Mouse (Mus musculus): ENCODE data around the gene Dab2ip. TPM values are rescaled to one million over a fixed set of nuclear protein-coding genes. Genes with fewer than 3 reads are reported as not detected.

Dab2ip gene
- total and polyA plus RNA-seq, 3 experiments: 4.0 to 9.9 TPM; not detected in 1

- H3K27me3 ChIP-seq (ENCODE audit: control insufficient read depth in 1 of 2, insufficient read depth in 2 of 2, low read length in 2 of 2): peaks cover 2 to 3% of the 10 kb centered on the region in 2 experiments; a peak in 3 of 4 replicates
- H3K4me1 ChIP-seq (ENCODE audit: control insufficient read depth in 1 of 2, insufficient read depth in 2 of 2, low read length in 2 of 2): 0 out of 4 replicates have a peak, but pooled peaks cover 0 to 2% of the 10 kb centered on the region in 2 experiments
- no peak for DNase-seq (ENCODE audit: low read depth, low spot score)
- no peaks in the 10 kb centered on the region for H3K9me3 ChIP-seq (replicated peaks; ENCODE audit: insufficient read depth, low read length)
- no peaks in the 10 kb centered on the region for H3K36me3 ChIP-seq (ENCODE audit: control insufficient read depth in 1 of 2, insufficient read depth in 2 of 2, low read length in 2 of 2)
- no peak overlapping the region for H3K4me3 ChIP-seq (ENCODE audit: control insufficient read depth in 1 of 2, insufficient read depth in 1 of 2, low read depth in 2 of 2, low read length in 2 of 2)
- no peak overlapping the region for H3K27ac ChIP-seq (ENCODE audit: control insufficient read depth, low read depth, low read length)
- TF ChIP-seq MYB (IDR thresholded peaks at IDR 0.05; ENCODE audit: low read depth, low read length) (no peak), NRF1 (IDR thresholded peaks at IDR 0.05; ENCODE audit: insufficient read depth, low read depth, low read length, poor library complexity, severe bottlenecking) (no peak), CHD1 (IDR thresholded peaks at IDR 0.05; ENCODE audit: low read depth, low read length) (no peak), USF1 (IDR thresholded peaks at IDR 0.05; ENCODE audit: low read depth, low read length) (no peak), CHD2 (IDR thresholded peaks at IDR 0.05; ENCODE audit: low read length) (no peak), SIN3A (IDR thresholded peaks at IDR 0.05; ENCODE audit: low read length) (no peak), CTCF (IDR thresholded peaks at IDR 0.05 in 2 of 3, conservative IDR thresholded peaks at IDR 0.05 in 1 of 3; ENCODE audit: control insufficient read depth in 1 of 3, insufficient read depth in 1 of 3, low read depth in 2 of 3, low read length in 3 of 3, poor library complexity in 1 of 3, severe bottlenecking in 1 of 3) (no peak), KAT2A (conservative IDR thresholded peaks at IDR 0.05; ENCODE audit: low read depth, low read length) (no peak), UBTF (IDR thresholded peaks at IDR 0.05; ENCODE audit: borderline replicate concordance, insufficient read depth, low read depth, low read length) (no peak), ELF1 (IDR thresholded peaks at IDR 0.05; ENCODE audit: low read depth, low read length) (no peak), POLR2AphosphoS2 (IDR thresholded peaks at IDR 0.05; ENCODE audit: low read length) (no peak), MAZ (IDR thresholded peaks at IDR 0.05; ENCODE audit: low read depth, low read length) (no peak), HCFC1 (IDR thresholded peaks at IDR 0.05; ENCODE audit: low read depth, low read length) (no peak), MAFK (IDR thresholded peaks at IDR 0.05; ENCODE audit: borderline replicate concordance, low read depth, low read length) (no peak), TBP (IDR thresholded peaks at IDR 0.05; ENCODE audit: low read depth, low read length) (no peak), E2F4 (IDR thresholded peaks at IDR 0.05; ENCODE audit: borderline replicate concordance, low read depth, low read length) (no peak)
- H3K9ac ChIP-seq (ENCODE audit: control insufficient read depth, low read depth, low read length, poor library complexity, severe bottlenecking): no peak overlapping the region
- H3K79me2 ChIP-seq (ENCODE audit: control insufficient read depth, insufficient read depth, low read length, poor library complexity): no peaks in the 10 kb centered on the region
Observed at GRCm38 (mm10) chr2:35688581-35688980, 130.5 kb downstream of the Dab2ip start.

- Histone ChIP-seq H3K9ac (ENCODE audit: control insufficient read depth, low read depth, low read length, poor library complexity, severe bottlenecking) (no peak overlapping the region), H3K27ac (ENCODE audit: control insufficient read depth, low read depth, low read length) (no peak overlapping the region), H3K9me3 (replicated peaks; ENCODE audit: insufficient read depth, low read length) (no peaks in the 10 kb centered on the region), H3K79me2 (ENCODE audit: control insufficient read depth, insufficient read depth, low read length, poor library complexity) (no peaks in the 10 kb centered on the region), H3K36me3 (ENCODE audit: control insufficient read depth in 1 of 2, insufficient read depth in 2 of 2, low read length in 2 of 2) (no peaks in the 10 kb centered on the region), H3K4me1 (ENCODE audit: control insufficient read depth in 1 of 2, insufficient read depth in 2 of 2, low read length in 2 of 2) (0 out of 4 replicates have a peak, but pooled peaks cover 0 to 2% of the 10 kb centered on the region in 2 experiments), H3K4me3 (ENCODE audit: control insufficient read depth in 1 of 2, insufficient read depth in 1 of 2, low read depth in 2 of 2, low read length in 2 of 2) (no peak overlapping the region), H3K27me3 (ENCODE audit: control insufficient read depth in 1 of 2, insufficient read depth in 2 of 2, low read length in 2 of 2) (peaks cover 2 to 3% of the 10 kb centered on the region in 2 experiments; a peak in 3 of 4 replicates)
- no peak for TF ChIP-seq ETS1 (IDR thresholded peaks at IDR 0.05; ENCODE audit: low read depth, low read length)
- no peak for TF ChIP-seq EP300 (IDR thresholded peaks at IDR 0.05; ENCODE audit: low read depth in 1 of 2, low read length in 2 of 2)
- no peak for TF ChIP-seq ZKSCAN1 (IDR thresholded peaks at IDR 0.05; ENCODE audit: low read depth, low read length)
- TF ChIP-seq SMC3 (IDR thresholded peaks at IDR 0.05; ENCODE audit: low read depth, low read length): no peak
- TF ChIP-seq NRF1 (IDR thresholded peaks at IDR 0.05; ENCODE audit: insufficient read depth, low read depth, low read length, poor library complexity, severe bottlenecking): no peak
- no peak for TF ChIP-seq KAT2A (conservative IDR thresholded peaks at IDR 0.05; ENCODE audit: low read depth, low read length)
- TF ChIP-seq GABPA (IDR thresholded peaks at IDR 0.05; ENCODE audit: low read depth, low read length): no peak
- DNase-seq (ENCODE audit: low read depth, low spot score): no peak
Observed at GRCm38 (mm10) chr2:35689881-35690280, 131.8 kb downstream of the Dab2ip start.
